Mouse (Mus musculus) 3134 (cell line): ENCODE measurements around the gene Sec23b.

Experiments used
- DNase-seq: peaks from one replicate; pipeline ENCODE4 v3.0.0-alpha.2; 2011; ENCODE audit warnings: low spot score; ENCODE audit not compliant: insufficient read length; ENCODE audit errors: extremely low read depth

Sec23b gene

DNA sequence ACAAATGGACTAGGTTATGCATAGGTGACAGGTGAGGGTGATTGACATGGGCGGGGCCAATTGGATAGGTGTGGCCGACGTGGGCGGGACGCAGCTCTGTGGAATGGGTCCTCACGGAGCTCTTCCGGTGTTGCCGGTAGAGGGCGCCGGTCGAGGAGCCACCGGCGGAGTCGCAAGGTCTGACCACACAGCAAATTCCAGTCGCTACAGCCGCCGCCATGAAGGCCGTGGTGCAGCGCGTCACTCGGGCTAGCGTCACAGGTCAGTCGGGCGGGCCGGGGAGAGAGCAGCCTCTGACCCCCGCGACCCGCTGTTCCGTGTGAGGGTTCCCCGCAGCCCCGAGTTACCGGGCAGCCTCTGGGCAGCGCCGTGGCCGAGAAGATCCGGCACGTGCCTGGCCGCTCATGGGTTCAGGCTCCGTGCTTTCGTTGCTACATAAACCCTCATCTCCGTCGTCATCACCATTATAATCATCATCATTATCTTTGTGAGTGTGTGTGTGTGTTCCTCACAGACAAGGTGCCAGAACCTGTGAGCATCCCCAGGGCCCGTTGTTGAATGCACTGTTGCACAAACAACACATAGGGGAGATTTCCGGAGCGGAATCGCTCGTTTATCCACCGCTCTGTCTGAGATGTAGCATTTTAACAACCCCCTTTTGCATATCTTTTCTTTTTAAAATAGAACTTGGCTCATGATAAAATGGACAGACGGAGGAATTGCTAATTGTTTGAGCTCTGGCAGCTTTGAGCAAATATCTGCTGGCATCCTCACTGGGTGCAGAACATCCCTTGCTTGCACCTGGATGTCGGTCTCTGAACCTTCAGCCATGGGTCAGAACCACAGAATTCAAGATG, 44.0 kb downstream of the Sec23b start, which contains the start of gene Dtd1:
TSS of gene Dtd1 (plus strand) at position 67 of the 857 bp plus-strand sequence.
- peak; percentile 90 for DNase-seq

DNA sequence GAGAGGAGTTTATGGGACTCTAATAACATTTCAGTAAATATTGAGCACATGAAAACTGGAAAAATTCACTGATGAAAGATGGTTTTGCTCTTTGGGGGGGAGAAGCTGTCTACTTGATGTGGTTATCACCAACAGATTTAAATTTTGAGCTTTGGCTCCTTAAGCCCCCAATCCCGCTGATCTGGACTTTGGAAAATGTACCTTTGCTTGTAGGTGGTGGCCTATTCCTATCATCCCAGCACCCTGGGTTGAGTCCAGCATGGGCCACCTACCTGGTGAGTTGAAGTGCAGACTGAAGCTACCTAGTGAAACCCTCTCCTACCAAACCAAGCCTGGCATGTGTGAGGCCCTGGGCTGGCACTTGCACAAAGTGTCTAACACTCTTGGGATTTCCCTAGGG, 45.5 kb downstream of the Sec23b start:
- no peak for DNase-seq

DNA sequence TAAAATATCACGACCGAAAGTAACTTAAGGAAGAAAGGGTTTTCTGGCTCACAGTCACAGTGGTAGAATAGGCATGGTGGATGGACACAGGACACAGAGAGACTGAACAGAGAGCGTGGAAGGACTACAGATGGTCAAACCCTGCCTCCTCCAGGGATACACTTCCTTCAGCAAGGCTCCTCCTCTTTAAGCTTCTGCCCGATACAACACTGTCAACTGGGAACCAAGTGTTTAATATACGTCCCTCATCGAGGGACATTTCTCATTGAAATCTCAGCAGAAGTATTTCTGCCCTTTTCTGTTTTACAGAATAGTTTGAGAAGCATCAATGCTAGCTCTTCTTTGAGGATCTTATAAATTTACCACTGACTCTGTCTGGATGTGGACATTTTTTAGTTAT, 57.9 kb downstream of the Sec23b start:
- no peak for DNase-seq

DNA sequence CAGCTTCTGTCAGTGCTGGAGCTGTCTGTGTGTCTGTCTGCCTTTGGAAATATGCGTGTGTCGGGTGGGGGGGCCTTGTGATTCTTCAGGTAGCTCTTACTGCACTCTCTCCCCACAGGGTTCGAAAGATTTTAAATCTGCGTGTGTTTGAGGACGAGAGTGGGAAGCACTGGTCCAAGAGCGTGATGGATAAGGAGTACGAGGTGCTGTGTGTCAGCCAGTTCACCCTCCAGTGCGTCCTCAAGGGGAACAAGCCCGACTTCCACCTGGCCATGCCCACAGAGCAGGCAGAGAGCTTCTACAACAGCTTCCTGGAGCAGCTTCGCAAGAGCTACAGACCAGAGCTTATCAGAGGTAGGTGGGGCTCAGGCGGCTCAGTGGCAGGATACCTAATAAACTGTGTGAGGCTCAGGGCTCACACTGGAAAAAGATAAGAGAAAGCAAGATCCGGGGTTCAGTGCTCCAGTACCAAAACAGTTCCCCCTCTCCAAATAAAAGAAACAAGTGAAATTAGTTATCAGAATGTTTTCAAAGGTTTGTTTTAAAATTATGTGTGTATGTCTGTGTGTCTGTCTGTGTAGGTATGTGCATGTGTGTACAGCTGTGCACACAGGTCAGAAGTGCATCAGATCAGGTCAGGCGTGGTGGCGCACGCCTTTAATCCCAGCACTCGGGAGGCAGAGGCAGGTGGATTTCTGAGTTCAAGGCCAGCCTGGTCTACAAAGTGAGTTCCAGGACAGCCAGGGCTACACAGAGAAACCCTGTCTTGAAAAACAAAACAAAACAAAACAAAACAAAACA, 61.2 kb downstream of the Sec23b start:
- no peak for DNase-seq

DNA sequence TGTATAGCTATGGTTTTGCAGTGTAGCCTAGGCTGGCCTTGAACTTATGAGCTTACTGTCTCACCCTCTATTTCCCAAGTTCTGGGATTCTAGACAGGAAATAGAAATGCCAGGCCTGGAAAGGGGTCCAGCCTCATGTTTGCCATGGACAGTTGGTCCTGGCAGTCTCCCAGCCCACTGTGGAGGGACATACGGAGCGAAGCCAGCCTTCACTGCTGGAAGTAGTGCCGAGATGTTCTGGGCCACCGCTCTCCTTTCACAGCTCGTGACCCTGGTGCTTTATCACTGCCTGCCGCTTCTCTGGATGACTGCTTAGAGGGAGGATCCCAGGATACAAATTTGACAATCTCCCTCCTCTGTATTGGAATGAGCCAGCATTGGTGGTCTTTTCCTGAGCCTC, 65.5 kb downstream of the Sec23b start:
- no peak for DNase-seq

DNA sequence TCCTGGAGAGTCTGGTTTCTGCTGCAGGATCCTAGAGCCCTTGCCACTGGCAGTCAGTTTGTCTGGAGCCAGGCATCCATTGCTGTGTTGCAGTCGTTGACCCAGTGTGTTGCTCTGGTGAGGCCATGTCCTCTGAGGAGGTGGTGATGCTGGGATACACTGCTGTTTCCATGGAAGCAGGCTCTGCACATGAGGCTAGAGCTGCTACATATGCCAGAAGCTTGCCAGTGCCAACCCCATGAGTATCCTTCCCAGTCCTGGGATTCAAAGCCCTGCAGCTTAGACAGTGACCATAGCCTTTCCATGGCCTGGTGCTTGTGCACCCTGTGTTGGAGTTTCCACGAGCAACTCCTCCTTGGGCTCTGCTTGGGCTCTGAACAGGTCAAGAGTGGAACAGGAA, 77.5 kb downstream of the Sec23b start:
- DNase-seq = no peak

DNA sequence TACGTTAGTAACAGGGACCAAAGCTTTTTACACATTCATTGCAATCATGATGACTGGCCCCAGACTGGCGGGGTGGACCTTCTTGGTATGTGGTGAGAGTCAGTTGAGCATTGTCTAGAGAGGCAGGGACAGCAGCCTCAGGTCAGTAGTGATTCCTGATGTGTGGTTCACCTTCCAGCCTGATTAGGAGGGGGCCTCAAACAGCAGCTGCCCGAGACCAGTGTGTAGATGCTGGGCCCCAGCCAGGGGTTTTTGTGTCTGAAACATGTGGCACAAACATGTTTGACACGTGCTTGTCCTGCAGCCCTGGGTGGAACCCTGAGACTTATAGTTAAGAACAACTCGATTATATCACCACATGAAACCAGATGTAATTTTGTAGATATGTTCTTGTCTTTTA, 78.2 kb downstream of the Sec23b start:
- no peak for DNase-seq

DNA sequence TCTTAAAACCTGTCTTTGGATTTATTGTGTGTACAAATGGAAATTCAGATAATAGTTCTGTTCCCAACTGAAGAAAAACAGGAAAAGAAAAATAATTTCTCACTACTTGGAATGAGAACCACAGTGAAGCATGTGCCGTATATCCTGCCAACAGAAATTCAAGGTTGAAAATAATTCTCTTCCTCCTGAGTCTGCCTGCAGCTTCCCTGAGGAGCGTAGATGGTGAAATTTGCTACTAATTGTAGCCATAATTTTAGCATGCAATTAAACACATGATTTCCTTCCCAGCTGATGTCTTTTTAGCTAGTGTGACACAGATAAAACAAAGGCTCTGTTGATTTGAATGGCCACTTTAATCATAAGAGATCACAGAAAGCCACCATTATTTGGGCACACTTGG, 78.7 kb downstream of the Sec23b start:
- DNase-seq = no peak

DNA sequence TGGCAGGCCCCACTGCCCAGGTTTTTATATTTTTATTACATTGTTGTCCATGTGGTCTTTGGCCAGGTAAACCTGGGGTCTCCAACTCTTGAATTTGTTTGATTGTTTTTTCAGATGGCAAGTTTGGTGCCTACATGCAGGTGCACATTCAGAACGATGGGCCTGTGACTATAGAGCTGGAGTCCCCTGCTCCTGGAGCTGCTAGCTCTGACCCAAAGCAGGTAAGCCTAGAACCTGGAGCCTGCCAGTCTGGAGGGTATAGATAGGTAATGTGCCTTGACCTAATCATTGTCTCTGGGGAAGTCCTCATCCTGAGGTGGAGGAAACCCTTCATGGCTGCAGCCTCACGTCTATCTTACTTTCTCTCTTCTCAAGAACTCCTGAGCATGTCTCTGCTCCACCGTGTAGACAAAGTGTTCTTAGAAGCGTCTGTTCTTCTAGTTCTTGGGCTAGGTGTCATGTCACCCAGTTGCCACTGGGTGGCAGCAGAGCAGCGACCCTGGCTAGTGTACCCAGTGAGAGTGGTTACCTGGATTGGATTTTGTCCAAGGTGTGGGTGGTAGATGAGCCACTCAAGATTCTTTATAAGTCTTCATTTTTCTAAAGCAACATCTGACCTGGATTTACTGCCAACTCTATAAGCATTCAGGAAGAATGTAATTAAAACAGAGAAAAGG, 79.8 kb downstream of the Sec23b start:
- DNase-seq = no peak

DNA sequence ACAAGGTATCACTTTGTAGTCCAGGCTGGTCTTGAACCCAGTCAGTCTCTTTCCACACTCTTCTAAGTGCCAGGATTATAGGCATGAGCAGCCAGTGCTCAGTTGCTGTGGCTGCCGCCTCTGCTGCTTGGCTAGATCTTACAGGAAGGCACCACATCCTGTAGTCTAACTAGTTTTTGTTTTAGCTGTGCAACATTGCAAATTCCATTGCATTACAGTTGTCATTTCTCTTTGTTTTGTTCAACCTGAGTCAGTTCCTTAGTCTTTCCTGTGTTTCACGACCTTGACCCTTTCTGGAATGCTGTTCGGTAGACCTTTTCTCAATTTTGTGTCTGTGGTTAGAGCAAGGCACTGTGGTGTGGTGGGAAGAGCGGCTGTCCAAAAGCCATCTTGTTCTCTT, 81.2 kb downstream of the Sec23b start:
- DNase-seq = no peak

DNA sequence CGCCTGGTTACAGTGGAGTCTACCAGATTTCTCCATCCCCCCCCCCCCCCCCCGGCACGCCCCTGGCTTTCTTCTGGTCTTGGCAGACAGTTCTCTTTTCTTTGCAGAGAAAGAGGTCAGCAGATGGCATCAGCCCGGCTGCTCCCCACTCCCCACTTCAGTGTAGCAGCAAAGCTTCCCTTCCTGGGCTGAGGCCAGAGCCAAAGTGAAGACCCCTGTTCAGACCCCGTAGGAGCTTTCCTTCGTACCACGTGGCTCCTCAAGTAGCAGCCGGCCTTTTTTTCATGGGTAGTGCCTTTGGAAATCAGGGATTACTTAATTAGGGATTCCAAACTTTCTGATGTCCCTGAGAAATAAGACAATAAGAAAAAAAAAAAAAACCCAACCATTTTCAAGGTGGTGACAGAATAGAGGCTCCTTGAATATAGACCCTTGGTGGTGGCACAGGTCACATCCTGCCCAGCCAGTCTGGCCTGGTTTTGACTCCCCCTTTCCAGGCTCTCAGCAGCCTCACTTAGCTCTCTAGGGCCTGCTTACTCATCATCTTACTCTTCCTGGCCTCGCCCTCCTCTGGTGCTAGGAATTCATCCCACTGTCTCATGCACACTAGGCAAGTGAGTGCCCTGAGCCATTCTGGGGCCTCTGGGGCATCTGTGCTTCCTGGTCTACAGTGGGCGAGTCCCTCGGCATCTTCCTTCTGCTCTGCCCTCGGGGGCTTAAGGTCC, 81.8 kb downstream of the Sec23b start:
- no peak for DNase-seq

DNA sequence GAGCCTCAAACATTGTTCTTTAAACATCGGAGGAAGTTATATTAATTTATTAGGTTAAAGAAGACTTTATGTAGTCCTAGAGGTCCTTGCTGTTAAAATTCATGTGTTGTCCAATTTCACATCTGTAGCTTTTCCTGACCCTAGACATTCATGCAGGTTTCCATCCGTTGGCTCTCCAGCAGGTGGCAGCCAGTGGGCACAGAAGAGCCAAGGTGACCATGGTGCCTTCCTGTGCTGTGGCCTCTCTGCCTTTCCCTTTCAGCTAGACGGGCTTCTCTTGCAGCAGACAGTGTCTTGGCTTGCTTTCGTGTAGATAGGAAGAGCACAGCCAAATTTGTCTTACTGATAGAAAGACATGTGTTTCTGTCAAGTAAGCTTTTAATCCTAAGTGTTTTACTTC, 82.7 kb downstream of the Sec23b start:
- no peak for DNase-seq

DNA sequence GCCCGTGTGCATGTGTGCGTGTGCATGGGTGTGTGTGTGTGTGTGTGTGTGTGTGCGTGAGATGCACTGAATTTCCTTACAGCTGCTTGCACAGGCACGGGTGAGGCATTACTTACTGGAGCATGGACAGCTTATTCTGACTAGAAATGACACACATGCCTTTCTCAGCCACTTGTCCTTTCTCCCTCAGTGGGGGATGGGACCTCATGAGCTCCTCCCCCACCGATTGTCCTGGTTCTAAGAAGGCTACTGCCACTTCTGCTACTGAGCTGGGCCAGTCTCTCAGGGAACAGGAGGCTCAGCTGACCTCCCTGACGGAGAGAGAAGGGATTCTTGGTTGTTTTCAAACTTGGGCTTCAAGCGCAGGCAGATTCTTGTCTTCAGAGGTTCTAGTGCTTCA, 84.1 kb downstream of the Sec23b start:
- DNase-seq = no peak
